Mouse (Mus musculus) thymus, postnatal 4 days (tissue): ENCODE data around the gene Kcnma1.
A peak's percentile ranks its signal among the peaks of the same experiment; 100 is the strongest.

Experiments
- DNase-seq: peaks from one replicate; pipeline ENCODE4 v3.0.0; 2021

The Kcnma1 gene

DNA sequence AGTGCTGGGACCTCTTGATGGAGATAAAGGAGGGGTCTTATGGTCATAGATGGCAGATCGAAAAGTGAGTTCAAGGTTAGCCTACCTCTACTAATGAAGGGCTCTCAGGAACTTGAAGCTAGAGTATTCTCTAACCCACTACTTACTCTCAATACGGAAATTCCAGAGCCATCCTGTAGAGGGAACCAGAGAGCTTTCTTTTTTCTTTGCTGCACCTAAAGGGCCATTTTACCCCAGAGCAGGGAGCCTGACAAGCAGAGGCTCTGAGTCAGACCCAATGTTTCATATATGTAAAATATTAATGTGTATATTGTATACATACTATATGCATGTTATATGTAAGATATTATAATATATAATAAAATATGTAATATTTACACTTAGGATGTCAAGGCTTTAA lies 431.1 kb downstream of the Kcnma1 start:
- DNase-seq: peak; percentile 24

GRCm38 (mm10) chr14:23581282-23581681 lies 433.0 kb downstream of the Kcnma1 start:
- DNase-seq: no peak

DNA sequence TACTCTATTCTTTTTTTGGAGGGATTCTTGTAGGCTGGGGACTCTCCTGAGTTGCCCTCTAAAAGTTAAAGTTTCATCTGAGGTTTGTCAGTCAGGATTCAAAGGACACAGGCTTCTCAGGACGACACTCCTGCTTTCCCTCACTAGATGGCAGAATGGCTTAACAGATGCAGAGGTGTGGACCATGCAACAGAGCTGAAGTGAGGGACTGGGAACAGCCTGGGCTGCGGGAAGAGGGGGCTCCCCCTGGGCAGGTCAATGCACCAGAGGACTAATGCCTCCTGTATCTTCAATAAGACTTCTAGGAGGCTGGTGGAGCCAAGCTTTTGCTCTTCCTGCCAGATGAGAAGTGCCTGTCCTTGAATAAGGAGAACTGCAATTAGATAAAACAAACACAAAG lies 438.3 kb downstream of the Kcnma1 start:
- DNase-seq: no peak

- DNase-seq: no peak
Observed at GRCm38 (mm10) chr14:23574136-23574535, 440.2 kb downstream of the Kcnma1 start.

DNA sequence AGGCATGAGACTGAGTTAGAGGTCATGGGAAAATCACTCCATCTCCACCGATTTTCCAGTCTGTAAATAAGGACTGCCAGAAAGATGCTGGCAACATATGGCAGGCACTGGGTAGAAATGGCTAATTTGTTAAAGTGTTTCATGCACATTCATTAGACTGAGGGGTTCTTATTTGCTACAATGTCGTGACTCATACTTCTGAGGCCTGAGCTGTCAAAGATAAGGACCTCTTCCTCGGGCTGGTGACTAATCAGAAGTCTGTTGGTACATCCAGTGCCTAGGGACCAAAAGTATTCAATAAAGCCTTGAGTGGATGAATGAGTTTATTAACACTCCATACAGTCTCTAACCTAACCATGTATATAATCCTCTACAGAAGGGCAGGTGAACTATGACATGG lies 440.9 kb downstream of the Kcnma1 start:
- DNase-seq: no peak

GRCm38 (mm10) chr14:23572778-23573177 lies 441.5 kb downstream of the Kcnma1 start:
- DNase-seq: no peak

DNA sequence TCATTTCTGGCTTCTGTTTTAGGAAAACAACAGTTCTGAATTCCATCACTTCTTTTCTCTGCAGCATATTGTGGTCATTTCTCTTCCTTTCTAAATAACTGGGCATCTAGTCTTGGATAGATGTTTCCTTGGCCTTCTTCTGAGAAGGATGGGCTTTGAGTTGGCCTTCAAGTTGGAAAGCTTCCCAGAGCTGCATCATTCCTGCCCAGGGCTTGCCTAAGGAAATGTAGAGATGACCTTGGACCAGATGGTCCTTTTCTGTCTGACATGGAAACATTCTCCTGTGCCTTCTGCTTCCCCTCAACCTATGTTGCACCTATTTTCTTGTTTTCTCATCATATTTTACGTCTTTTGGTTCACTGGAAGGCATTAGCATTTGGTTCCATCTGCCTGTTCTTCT lies 444.0 kb downstream of the Kcnma1 start:
- no peak for DNase-seq

GRCm38 (mm10) chr14:23565931-23566330 lies 448.4 kb downstream of the Kcnma1 start:
- no peak for DNase-seq

DNA sequence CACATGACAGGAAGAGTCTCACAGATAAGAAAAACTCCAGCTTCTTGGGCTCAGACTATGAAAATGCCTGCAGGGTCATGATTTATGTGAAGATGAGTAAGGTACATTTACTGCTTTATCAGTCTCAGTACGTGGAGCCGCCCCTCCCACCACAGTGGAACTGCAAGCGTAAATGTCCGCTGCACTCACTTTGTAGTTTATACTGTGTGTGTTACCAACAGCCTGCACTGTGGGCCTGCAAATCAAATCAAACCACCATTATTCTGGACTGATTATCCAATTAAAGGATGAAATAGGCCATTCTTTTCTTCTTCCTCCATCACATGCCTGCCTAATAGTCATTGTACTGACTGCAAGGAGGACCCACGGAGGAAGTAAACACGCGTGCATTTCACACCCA lies 449.8 kb downstream of the Kcnma1 start:
- no peak for DNase-seq

- DNase-seq: no peak
Observed at GRCm38 (mm10) chr14:23563180-23563579, 451.1 kb downstream of the Kcnma1 start.

- DNase-seq: no peak
Observed at GRCm38 (mm10) chr14:23555647-23556046, 458.6 kb downstream of the Kcnma1 start.

DNA sequence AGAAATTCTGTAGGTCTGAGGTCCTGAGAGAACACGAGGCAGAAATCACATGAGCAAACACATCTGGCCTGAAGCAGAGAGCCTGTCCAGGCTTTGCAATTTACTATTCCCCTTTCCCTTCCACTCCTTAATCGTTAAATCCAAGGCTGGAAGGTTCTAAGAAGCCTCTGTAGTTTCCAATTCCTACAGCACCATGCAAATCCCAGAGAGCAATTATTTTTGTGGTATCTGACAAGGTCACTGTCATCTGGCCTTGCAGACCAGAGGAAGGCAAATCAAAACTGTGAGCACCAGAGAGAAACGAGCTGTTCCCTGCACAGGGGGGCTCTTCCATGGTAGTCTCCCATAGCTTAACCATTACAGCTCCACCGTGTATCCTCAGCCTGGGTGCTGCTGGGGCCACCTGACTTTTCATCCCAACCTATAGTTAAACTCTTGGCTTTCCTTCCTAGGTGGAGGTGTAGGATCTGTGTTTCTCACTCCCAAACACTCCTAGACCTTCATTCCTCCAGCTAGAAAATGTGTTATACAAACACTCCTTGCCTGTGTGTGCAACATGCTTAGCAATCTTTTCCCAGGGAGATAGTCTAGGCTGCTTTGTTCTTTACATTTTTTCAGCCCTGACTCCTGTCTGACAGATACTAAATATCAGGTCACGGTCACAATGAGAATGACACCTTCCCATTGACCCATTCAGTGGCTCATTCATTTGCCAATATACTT lies 461.9 kb downstream of the Kcnma1 start:
- DNase-seq: no peak

- no peak for DNase-seq
Observed at GRCm38 (mm10) chr14:23550467-23550866, 463.8 kb downstream of the Kcnma1 start.

- no peak for DNase-seq
Observed at GRCm38 (mm10) chr14:23542131-23542530, 472.2 kb downstream of the Kcnma1 start.

DNA sequence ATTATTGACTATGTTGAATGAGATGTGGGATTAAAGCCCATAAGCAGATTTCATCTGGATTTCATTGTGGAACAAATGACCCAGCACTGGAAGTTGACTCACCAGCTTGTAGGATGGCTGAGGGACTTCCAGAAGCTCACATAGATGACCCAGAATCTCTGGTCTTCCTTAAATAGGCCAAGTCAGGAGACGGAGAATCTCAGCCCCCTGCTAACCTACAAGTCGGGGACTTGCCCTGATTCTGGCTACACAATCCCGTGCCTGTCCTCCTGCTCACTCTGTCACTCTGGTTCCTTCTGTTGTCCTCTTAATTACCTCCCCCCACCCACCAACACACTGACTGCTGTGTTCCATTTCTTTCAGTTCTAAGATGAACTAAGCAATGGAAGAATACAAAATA lies 474.7 kb downstream of the Kcnma1 start:
- no peak for DNase-seq

GRCm38 (mm10) chr14:23533346-23533745 lies 480.9 kb downstream of the Kcnma1 start:
- no peak for DNase-seq

GRCm38 (mm10) chr14:23531735-23532525 lies 482.4 kb downstream of the Kcnma1 start:
- no peak for DNase-seq

GRCm38 (mm10) chr14:23529720-23530119 lies 484.6 kb downstream of the Kcnma1 start:
- peak; percentile 49 for DNase-seq

GRCm38 (mm10) chr14:23529229-23529628 lies 485.1 kb downstream of the Kcnma1 start:
- no peak for DNase-seq

DNA sequence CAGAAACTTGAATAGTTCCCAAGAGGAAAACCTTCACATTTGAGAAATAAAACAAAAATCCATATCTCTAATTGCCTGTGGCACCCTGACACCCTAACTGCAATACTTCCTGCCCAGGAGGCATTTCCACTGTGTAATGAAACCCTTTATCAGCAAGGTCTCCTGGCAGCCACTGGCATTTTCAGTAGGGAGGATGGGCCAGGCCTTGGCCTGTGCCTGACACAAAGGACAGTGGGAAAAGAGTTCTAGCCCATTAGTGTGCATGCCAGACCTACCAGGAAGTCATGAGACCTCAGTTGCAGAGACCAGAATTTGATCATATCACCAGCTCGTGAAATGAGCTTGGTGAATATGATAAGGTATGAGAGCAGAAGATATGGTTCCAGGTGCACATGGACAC lies 488.4 kb downstream of the Kcnma1 start:
- no peak for DNase-seq

- no peak for DNase-seq
Observed at GRCm38 (mm10) chr14:23523825-23524491, 490.3 kb downstream of the Kcnma1 start.

DNA sequence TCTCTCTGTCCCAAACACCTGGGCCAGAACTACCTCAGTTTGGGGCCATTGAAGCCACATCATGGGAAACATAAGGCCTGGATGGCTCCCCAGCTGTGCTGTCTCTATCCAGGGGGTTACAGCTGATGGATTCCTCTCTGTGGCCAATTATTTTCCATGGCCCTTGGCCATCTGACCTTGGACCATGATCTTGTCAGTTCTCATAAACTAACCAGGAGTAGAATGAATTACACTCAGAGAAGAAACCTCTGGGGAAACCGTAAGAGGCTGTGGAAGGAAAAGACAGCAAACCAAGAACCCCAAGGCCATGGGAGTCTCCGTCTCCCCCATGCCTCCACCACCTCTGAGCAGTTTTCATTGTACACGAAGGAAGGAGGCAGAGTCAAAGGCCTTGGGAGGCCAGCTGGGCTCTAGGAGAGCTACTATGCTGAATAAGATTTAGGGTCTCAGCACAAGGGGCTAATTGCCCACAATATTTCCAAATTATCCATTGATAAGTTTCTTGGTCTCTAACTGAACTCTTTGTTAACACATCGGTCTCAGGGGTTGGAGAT lies 491.6 kb downstream of the Kcnma1 start:
- no peak for DNase-seq

DNA sequence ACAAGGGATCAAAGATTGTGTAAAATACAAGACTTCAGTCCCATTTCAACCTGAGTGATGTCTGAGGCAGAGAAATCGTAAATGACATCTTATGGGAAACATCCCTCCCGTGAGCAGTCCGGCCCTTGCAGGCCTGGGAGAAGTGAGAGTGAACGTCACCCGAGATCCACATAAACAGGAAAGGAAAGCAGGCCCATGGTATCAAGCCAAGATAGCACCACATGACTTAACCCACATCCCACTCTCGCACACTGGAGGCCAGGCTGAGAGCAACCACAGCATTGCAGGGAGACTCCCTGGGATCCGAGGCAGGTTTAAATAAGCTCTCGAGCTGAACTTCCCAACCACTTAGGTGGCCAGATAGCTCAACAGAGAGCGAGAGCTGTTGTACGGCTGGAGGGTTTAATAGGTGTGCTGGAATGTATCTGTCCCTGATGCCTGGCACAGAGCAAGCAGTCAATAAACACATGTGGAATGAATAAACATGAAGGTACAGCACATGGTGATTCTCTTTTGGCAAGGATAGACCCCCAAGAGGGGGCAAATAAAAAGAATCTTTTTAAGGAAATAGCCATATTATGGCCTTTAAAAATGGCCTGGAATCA lies 493.1 kb downstream of the Kcnma1 start:
- DNase-seq: no peak
